Mouse (Mus musculus): ENCODE measurements around the gene Slc1a4.

Slc1a4 gene

GRCm38 (mm10) chr11:20262628-20263380 is 69.7 kb downstream of the Slc1a4 start:
- no peak for DNase-seq (ENCODE audit: extremely low read depth, low read depth, low spot score)

- no peak for DNase-seq (ENCODE audit: extremely low read depth, low read depth, low spot score)
Measured at GRCm38 (mm10) chr11:20254791-20255190, 77.7 kb downstream of the Slc1a4 start.

- DNase-seq (ENCODE audit: extremely low read depth, low read depth, low spot score) = peak; percentile 63
Measured at GRCm38 (mm10) chr11:20253088-20253487, 79.4 kb downstream of the Slc1a4 start.
